Mouse (Mus musculus): ENCODE measurements around the gene Coro7. TPM values are rescaled to one million over a fixed set of nuclear protein-coding genes. Genes with fewer than 3 reads are reported as not detected.
A peak's percentile ranks its signal among the peaks of the same experiment; 100 is the strongest.

The Coro7 gene
- total RNA-seq, 4 experiments from 2014 or later: 11.7 to 15.1 (median 14.0) TPM

DNA sequence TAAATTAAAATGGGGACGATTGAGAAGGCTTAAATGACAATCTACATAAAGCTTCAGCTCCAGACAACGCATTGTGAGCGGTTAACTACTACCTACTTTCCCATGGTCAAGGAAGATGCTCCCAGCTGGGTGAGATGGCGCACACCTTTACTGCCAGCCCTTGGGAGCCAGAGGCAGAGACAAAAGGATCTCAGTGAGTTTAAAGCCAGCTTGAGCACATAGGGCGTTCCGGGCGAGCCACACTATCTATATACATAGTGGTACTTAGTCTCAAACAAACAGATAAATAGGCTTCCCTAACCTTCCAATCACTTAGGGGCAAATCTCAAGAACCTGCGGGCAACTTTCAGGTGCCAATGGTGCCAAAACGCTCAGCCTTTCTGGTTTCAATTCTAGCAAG is 55.5 kb downstream of the Coro7 start:
- DNase-seq (ENCODE audit: low spot score in 2 of 2): no peak

DNA sequence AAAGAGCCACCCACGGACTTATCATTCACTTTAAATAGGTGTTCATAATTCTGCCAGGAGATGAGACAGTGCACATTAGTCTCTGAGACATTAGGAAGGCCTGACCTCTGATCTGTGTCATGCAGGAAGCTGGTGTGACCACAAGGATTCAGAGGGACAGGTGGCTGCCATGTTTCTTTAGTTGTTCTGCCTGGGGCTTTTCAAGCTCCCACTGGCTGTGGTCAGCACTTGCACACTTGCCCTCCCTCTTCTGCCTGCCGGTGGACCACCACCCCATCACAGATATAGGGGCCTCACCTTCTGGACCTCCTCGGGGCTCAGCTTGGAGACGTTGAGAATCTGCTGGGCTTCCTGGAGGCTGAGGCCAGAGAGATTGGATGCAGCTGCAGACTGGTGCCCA is 62.7 kb downstream of the Coro7 start:
- DNase-seq (ENCODE audit: low spot score in 2 of 2): no peak

DNA sequence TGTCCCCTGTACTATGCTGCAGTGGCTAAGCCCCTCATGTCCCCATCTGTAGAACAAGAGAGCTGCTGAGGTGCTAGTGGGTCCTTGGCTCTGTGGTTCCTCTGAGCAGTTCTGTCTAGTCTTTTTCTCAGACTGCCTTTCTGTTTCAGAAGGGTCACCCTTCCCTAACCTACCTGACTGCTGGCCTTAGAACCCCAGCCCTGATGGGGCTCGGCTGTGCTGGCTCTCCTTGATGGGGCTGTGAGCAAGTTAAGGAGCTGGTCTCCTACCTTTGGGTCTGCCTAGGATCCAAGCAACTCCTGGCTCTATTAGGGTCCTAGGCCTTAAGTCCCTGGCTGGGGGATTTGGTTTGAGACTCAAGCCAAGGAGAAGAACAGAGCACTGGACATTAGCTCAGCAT is 64.3 kb downstream of the Coro7 start:
- no peak for DNase-seq (ENCODE audit: low spot score in 2 of 2)

DNA sequence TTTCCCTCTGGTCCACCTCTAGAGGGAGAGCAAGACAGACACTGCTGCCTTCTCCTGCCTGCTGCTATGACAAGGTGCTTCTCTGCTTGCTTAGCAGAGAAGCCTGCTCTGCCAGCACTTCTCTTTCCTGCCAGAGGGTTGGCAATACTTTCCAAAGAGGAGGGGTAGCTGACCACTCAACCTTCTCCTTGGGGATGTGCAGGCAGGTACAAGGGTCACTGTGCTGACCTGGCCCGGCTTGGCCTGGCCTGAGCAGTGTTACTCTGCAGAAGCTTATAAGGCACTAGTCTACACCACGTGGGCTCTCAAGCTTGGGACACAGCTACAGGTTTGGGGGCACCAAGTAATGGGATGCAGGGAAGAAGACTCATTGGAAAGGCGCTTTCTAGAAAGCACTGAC is 64.9 kb downstream of the Coro7 start:
- no peak for DNase-seq (ENCODE audit: low spot score in 2 of 2)

DNA sequence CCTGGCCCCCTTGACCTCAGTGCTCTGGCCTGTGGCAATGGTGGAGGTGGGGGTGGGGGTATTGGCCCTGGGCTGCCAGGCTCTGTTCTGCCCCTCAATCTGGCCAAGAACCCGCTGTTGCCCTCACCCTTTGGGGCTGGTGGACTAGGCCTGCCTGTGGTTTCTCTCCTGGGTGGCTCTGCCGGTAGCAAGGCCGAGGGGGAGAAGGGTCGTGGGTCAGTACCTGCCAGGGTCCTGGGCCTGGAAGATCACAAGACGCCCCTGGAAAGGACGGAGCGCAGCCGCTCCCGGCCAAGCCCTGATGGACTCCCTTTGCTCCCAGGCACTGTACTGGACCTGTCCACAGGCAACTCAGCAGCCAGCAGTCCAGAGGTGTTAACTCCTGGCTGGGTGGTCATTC is 65.8 kb downstream of the Coro7 start:
- no peak for DNase-seq (ENCODE audit: low spot score in 2 of 2)

DNA sequence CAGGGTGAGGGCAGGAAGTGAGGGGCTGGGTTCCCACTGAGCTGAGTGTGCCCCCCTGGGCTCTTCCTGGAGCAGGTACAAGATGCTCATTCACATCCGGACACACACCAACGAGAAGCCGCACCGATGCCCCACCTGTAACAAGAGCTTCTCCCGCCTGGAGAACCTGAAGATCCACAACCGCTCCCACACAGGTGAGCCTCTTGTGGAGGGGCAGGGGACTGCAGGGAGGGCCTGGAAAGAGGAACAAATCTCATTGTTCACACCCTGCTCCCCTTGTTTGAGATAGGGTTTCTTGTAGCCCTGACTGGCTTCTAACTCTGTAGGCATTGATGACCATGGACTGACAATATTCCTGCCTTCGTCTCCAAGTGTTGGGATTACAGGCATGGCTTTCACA is 67.9 kb downstream of the Coro7 start:
- DNase-seq (ENCODE audit: low spot score in 2 of 2): no peak

DNA sequence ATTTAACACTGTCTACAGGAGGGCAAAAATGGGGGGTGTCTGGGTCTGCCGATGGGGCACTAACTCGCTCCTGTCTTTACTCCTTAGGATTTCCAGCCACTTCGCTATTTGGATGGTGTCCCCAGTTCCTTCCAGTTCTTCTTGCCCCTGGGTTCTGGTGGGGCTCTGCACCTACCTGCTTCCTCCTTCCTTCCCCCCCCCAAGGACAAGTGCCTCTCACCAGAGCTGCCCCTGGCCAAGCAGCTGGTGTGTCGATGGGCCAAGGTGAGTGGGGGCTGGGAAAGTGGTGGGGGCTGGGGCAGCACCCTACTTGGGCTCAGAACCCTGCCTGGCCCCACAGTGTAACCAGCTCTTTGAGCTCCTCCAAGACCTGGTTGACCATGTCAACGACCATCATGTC is 68.4 kb downstream of the Coro7 start:
- no peak for DNase-seq (ENCODE audit: low spot score in 2 of 2)

DNA sequence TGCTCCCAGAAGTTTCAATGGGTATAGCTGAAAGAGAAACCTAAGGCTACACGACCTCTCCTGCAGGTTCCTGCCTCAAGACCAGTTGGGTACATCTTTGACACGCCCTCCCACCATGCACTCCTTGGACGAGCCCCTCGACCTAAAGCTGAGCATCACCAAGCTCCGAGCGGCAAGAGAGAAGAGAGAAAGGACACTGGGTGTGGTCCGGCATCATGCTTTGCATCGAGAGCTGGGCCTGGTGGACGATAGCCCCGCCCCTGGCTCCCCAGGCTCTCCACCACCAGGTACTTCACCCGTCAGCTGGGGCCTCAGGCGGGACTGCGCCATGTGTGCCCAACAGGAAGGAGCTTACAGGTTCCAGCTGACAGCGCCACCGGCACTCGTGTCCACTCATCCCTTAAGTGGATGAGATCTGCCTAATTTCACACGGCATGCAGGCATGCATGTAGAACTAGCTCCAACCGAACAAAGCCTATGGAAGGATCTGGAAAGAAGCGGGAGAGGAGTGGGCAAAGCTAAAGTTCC is 71.0 kb downstream of the Coro7 start:
- DNase-seq (ENCODE audit: low spot score in 2 of 2): no peak

DNA sequence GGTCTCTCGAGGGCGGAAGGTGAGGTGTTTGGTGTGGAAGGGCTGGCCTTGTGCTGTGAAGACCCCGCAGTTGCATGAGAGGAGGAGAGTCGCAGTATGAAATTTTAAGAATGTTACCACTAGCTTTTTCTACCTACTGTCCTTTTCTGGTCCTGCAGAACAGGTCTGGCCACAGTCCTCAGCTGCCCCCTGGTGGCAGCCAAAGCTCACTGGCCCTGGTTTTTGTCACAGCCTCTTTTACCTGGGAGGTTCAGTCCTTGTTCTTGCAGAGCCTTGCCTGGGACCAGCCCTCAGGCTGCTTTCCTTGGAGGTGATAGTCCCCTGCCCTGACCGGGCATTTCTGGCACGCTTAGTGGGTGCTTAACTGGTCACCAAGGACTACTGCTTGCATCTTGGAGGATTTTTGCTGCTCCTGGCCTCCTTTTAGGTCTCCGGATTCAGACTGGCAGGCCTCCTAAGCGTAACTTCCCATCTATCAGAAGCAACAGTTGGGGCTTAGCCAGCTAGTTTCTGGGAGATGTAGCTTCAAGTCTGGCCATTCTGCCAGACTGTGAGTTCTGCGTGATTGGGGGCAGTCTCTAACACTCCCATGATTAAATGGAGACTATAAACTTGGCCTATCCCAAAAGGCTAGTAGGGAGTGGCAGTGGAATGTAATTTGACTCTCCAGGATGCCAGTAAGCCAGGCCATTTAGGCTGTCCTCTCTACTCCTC is 71.6 kb downstream of the Coro7 start:
- peak; percentile 60 to 73 for DNase-seq (ENCODE audit: low spot score in 2 of 2)

DNA sequence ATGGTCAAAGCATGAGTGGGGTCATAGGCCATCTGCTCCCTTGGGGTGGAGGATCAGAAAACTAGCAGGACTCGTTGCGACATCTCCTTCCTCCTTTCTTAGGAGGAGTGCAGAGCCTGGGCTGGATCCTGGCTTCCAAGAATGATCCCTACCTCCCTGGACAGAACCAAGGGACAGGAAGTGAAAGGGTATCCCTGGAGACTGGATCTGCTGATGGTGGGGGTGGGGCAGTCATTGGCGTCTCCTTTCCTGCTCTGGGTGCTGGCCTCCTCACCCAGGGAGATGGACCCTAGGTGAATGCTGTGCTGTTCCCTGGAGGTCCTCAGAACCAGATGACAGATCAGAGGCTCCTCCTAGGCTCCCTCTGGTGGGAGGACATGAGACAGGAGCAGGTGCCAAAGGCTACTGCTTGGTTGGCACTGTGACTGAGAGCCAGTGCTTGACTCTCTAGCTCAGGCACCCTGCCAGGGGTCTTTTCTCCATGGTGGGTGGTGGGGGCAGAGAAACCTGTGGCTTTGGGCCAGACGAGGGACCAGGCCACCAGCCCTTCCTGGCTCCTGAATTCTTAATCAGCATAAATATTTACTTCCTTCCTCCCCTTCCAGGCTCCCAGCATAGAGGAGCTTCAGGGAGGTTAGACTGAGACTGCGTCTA is 73.0 kb downstream of the Coro7 start:
- DNase-seq (ENCODE audit: low spot score in 2 of 2): peak in 1 of 2 experiments; percentile 57

DNA sequence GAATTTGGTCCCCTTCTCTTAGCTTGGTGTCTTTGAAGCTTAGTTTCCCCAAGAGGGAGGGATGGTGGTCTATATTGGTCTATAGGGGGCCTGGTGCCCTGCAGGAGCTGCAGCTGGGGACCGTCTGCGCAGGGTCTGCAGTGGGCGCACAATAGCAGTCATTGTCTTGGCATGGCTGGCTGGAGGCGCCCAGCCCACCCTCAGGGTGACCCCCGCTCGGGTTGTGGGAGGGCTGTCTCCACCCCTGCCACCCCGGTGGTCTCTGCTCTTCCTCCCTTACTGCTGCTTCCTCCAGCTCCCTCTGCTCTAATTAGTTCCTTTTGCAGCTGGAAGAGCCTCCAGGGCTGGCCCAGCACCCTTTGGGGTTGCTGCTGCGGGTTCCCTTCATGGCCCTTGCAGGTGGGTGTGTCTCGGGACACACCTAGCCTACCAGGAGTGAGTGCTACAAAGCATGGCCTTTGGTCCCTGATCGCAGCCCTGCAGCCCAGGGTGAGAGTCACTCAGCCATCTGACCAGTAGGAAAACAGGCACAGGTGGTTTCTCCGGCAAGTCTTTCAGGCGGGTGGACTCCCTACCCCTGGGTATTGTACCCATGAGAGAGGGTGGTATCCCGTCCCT is 74.0 kb downstream of the Coro7 start:
- peak in 1 of 2 experiments; percentile 2 for DNase-seq (ENCODE audit: low spot score in 2 of 2)

DNA sequence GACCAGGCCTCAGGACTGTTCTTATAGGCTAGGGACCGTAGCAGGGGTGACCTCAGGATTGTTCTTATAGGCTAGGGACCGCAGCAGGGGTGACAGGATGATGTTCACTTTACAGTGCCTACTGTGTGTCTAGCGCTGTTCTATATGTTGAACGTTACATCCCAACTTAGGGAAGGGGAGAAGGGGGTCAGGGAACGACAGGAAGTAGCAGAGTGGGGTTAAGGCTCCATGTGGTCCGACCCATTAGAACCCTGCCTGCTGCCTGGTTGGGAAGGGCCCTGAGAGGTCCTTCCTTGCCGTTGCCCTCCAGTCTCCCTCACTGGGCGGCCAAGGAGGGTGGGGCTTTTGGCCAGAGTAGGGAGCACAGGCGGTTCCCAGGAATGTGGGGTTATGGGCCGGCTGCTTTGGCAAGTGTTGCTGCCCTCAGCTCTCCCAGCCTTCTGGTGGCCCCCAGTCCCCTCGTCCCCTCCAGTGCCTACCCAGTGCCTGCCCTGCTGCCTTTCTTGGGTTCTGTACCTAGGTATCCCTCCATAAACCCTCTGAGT is 75.2 kb downstream of the Coro7 start:
- peak in 1 of 2 experiments; percentile 20 for DNase-seq (ENCODE audit: low spot score in 2 of 2)

DNA sequence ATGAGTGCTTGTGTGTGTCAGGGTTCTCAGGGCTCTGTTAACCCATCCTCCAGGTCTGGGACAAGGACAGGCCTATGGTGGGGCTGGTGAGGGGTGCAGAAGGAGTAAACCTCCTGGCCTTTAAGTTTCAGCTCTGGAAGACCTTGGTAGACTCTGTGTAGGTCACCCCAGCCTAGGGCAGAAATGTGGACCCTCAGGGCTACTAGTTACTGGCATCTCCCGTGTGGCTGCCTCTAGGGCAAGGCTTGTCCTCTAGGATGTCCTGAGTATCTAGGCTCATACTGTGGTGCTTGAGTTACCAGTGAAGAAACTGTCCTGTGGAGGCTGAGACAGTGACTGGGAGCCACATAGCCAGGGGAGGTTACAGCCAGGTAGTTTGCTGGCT is 76.1 kb downstream of the Coro7 start:
- peak in 1 of 2 experiments; percentile 2 for DNase-seq (ENCODE audit: low spot score in 2 of 2)

DNA sequence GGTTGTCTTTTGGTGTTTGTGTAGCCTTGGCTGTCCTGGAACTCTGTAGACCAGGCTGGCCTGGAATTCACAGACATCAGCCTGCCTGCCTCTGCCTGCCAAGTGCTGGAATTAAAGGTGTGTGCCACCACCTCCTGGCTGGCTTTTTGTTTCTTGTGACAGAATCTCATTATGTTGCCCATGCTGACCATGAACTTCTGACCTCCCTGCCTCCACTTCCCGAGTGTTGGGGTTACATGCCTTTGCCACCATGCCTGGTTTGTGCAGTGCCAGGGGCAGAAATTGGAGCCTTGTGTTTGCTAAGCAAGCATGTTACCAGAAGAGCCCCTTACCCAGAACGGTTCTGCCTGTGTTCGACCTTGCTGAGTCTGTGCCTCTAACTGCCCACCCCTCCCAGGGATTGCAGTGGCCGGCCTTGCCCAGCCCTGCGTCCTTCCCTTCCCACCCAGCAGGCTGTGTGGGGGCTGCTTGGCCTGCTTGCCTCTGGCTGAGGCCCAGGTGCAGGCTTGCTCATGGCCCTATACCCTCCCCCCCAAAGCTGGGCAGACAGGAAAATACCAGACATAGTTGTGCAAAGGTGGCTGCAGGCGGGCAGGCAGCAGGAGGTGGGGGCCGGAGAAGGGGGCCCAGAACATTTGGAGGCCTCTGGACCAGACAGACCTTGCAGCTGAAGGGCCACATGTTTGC is 76.7 kb downstream of the Coro7 start:
- no peak for DNase-seq (ENCODE audit: low spot score in 2 of 2)

DNA sequence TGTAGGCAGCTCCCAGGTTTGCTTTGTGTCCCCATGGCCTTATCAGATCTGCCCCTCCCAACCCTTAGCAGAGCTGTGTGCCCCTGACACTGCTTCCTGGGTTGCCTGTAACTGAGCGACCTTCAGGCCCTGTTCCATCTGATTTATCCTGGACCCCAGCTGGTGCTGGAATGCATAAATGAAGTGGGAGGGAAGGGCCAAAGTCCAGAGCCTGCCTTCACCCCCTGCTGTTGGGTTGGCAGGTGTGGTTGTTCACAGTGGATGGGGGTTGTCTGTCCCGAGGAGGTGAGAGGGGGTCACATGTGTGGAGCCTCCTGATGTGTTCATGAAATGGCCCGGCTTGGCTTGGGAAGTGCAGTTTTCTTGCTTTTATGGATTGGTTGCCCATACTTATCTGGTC is 77.4 kb downstream of the Coro7 start:
- no peak for DNase-seq (ENCODE audit: low spot score in 2 of 2)

DNA sequence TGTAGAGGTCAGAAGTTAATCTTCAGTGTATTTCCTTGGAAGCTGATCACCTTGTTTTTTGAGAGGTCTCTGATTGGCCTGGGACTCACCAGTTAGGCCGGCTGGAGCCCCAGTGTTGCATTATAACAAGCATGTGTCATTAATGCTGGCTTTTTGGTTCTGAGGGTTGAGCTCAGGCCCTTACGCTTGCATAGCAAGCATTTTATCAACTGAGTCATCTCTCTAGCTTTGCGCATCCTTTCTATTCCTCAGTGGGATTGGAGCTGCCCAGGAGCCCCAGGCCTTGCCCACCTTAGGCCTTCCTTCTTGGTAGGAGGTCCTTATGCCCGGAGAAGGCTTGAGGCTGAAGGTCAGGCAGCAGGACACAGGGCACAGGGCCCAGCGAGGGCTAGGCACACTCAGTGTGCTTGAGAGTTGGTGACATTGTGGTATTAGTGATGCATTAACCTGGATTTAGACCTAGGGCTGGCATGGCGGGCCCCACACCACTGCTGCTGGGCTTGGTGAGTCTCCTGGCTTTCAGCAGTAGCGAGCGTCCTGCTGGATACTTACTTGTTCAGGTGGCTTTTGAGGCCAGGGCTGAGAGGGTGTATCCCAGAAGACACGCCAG is 78.8 kb downstream of the Coro7 start:
- DNase-seq (ENCODE audit: low spot score in 2 of 2): no peak

DNA sequence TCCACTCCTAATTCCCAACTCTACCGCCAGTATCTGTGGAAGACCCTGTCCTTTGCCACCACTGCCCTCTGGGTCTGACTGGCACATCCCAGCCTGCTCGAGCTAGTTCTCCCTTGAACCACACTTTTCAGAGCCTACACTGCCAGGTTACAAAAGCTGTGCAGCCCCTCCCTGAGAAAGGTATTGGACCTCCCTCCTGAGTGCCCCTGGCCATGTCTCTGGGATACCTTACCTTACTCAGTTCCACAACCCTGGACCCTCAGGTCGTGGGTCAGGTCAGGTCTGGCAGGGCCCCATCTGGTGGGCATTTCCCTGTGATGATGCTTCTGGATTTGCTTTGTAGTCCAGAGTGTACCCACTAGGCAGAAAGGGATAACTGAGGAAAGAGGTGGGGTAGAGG is 80.0 kb downstream of the Coro7 start:
- no peak for DNase-seq (ENCODE audit: low spot score in 2 of 2)

DNA sequence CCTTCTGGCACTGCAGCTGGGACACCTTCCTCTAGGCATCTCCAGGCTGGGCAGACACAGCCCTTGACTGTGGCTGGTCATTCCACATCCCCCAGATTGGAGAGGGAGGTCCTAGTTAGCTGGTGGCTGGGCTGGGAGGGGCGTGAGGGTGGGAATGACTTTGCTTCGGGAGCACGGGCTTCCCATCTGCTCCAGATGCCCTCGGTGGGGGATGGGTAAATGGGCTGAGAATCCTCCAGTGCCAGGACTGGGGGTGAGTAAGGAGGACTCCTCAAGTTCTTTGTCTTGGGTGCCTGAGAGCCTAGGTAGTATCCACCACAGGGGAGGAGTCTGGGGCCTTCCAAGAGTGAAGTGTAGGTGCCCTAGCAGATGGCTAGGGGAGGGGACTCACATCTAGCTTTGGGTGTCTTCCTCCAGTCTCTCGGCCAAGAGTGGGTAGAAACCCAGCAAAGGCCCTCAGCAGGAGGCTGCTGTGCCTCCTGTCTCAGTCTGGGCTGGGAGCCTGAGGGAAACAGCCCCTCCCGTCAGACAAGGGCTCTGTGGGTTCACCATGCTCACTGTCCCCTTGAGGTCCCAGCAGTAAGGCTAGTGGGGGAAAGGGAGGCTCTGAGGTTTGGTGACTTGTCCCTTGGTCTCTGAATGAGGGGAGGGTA is 80.6 kb downstream of the Coro7 start:
- no peak for DNase-seq (ENCODE audit: low spot score in 2 of 2)

DNA sequence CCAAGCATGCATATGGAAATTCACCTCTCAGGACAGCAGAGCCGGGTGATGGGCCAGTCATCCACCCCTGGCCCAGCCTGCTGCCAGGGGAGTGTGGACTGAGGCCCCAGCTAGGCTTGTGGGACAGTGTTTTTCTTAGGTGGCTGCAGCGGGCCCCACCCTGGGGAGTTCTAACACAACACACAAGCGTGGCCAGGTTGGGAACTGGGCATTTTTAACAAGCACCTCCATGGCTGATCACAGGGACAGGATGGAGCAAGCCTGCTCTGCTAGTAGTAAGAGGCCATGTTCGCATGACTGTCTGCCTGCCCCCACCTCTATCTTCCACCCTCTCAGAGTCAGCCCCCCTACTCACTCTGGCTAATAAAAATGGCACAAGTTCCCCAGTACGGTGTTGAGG is 81.5 kb downstream of the Coro7 start:
- DNase-seq (ENCODE audit: low spot score in 2 of 2): no peak

DNA sequence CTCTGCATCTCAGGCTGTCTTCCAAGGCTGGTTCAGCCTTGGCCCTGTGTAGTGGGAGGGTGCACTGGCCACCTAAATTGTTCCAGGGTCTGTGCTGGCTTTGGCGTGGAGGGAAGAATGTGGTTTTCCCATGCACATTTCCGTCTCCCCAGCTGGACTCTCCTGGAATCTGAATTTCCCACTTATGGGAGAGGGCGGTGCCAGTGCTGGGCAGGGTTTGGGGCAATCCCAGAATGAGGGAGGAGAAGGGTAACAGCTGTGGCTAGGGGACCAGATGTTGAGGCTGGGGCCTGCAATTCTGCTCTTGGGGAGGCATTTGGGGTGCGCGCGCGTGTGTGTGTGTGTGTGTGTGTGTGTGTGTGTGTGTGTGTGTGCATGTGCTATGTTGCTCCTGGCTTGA is 82.3 kb downstream of the Coro7 start:
- DNase-seq (ENCODE audit: low spot score in 2 of 2): no peak

DNA sequence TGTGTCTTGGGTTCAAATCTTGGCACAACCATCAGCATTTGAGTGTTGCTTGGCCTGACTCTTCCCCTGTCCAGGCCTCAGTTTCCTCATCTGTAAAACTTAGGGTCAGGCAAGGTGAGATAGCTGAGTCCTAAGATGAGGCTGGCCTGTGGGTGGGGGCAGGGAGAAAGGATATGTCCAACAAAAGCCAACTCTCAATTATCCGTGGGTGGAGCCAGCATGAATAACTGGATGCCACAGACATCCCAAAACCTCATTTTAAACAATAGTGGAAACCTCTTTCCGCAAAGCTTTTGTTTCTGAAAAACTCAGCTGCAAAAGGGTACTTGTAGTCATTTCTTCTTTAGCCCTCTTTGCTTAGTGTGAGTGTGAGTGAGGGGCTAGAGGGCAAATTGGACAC is 82.7 kb downstream of the Coro7 start:
- no peak for DNase-seq (ENCODE audit: low spot score in 2 of 2)

Data from gastrocnemius, adult 8-10 months (tissue).